Mouse (Mus musculus) left cerebral cortex, adult 11 months (tissue): ENCODE results near the gene Ubtd2.
A peak's percentile ranks its signal among the peaks of the same experiment; 100 is the strongest.

Source experiments
- DNase-seq: peaks from one replicate; pipeline ENCODE4 v3.0.0; 2022; ENCODE audit warnings: low spot score

Ubtd2 gene

DNA sequence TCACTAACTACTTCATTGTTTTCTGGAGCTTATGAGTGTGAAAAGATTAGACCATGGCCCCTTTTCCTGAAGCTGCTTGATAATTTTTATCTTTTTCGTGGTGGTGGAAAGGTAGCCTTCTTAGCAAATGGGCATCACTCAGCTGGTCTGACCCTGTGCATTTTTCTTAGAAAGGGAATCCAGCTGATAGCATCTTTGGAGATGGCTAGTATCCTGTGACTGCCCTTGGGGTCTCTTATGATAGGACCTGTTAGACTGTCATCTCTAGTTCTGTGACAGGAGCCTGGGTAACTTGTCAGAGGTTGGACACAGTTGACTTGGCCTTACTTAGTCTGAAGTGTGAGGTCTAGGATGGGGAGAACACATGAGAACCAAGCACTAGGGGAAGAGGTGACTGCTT, 64.2 kb downstream of the Ubtd2 start:
- no peak for DNase-seq

DNA sequence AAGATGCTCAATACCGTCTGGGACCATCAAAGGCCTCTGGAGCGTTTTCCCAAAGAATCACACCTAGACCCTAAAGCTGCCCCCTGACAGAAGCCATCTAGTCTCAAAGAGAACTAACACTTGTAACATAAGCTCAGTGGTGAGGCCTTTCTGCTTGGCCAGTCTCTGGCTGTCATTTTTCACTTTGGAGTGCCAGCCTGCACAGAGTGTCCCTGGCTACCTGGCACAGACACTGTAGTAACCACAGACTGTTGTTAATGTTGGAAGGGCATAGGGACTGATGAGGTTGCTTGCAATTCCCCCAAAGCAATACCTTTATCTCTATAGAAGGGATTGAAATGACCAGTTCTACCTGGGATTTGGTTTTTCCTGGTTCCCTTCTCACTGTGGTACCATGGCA, 66.1 kb downstream of the Ubtd2 start:
- DNase-seq, result no peak

DNA sequence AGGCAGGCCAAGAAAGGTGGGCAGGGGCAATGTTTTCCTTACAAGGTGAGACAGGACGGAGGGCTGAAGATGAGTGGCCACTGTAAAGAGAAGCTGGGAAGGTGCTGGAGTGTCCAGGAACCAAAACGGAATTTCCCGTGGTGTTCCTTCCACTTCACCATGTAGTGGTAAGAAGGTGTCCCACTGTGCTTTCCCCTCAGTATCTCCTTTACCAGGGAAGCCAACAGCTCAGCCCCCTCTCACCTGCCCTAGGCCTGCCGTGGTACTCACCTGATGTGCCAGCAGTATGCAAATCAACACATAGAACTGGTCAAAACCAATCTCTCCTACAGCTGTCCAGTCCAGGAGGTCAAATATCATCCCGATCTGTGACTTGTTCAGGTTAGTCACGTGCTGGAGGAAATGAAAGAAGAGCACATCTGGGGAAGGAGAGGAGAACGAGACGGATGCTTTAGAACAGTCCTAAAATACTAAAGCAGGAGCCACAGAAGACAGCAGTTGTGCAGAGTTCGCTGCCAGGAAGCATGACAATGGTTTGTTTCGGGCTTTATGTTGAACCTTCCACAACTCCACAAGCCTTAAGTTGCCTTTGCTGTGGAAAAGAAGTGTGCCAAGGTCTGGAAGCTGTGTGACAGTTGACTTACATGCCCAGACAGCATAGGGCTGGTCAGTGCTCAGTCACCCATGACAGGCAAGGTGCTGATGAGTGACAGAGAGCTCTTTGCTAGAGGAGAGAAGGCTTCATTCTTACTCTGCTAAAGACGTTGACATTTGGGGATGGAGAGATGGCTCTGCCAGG, 69.2 kb downstream of the Ubtd2 start:
- DNase-seq, result no peak

DNA sequence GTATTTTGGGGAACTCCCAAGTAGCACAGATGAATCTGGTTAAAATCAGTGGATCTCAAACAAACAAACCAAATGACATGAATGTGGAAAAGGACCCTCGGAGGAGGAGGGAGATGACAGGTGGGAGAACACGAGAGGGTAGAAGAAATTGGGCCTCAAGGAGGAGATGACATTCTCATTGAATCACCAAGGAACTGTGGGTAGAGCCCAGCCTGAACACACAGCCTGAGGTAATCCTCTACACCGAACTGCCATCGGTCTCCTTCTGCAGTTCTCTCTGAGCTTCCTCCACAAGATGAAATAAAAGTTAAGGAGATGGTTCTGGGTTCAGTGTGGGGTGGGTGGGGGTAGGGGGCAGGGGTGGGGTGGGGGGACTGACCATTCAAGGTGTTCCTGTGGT, 71.8 kb downstream of the Ubtd2 start:
- DNase-seq, result no peak

DNA sequence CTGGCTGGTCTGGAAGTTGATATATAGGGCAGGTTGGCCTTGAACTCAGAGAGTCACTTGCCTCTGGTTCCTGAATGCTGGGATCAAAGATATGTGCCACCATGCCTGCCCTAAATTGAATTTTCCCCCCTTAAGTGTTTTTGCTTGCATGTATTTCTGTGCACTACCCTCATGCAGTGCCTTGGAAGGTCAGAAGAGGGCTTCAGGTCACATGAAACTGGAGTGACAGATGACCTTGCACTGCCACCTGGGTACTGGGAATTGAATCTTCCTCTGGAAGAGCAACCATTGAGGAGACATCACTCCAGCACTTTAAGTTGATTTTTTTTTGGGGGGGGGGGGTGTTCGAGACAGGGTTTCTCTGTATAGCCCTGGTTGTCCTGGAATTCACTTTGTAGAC, 75.0 kb downstream of the Ubtd2 start:
- no peak for DNase-seq

DNA sequence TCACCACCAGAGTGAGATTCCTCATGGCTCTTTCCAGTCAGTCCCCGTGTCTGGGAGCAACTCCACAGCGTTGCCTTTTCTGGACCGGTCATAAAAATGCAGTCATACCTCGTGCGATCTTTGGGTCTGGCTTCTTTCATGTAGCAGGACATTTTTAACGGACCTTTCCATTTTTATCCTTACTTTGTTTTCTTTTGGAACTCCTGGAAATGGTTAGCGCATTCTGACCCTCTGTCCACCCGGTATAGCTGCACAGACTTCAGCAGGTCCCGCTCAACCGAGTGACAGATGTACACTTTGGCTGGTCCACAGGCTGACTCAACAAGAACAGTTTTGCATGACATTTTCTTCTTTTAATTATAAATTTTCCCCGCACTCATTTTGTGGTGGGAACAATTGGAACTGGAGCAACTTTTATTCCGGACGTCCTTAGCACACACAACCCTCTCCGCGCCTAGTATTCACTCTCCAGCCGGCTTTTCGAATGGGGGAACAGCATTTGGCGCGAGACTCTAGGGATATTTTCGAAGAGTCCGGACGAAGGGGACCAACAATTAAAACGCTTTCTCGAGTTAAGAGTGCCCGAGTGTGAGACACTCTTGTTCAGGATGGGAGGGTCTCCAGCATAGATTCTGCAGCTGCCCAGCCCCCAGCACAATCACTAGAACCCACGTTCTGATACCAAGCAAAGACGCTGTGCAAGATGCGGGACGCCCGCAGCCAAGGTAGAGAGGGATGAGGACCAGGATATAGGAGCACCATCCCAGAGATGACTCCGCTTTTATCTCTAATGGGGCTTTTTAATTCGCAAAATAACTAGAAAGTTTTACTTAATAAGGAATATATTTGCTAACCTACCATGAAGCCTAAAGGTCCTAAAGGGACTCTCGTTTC, 76.9 kb downstream of the Ubtd2 start, which contains the start of gene Efcab9:
Gene Efcab9, minus strand, starts transcription at position 211 of the 894 bp plus-strand sequence.
- DNase-seq, result no peak

DNA sequence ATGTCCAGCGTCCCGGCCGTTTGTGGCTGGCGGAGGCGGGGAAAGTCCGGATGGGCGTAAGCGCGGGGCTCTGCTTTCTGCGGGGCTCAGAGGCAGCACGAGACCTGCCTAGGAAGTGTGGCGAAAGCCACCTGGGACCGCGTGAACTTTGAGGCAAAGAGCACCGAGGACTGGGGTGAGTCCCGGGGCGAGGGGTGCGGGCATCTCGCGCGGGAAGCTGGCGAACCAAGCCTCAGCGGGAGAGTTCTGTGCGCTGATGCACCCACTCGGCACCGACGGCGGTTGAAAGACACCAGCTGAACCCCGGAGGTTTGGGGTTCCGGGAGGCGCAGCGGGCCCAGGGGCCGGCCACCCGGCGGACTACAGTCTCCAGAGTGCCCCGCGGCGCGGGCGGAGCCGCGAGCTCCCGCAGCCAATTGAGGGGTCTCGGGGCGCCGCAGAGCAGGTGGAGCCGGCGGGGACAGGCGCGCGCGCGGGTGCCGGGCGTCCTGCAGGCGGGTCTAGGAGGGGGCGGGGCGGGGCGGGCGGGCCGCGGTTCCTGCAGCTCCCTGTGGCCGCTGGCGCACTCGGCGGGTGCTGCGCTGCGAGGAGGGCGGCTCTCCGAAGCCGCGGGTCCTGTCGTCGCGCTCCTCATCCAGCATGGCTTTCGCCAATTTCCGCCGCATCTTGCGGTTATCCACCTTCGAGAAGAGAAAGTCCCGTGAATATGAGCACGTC, 77.8 kb downstream of the Ubtd2 start, which contains the start of gene Stk10:
Gene Stk10, plus strand, starts transcription at position 541 of the 717 bp plus-strand sequence.
- peak; percentile 79 for DNase-seq

DNA sequence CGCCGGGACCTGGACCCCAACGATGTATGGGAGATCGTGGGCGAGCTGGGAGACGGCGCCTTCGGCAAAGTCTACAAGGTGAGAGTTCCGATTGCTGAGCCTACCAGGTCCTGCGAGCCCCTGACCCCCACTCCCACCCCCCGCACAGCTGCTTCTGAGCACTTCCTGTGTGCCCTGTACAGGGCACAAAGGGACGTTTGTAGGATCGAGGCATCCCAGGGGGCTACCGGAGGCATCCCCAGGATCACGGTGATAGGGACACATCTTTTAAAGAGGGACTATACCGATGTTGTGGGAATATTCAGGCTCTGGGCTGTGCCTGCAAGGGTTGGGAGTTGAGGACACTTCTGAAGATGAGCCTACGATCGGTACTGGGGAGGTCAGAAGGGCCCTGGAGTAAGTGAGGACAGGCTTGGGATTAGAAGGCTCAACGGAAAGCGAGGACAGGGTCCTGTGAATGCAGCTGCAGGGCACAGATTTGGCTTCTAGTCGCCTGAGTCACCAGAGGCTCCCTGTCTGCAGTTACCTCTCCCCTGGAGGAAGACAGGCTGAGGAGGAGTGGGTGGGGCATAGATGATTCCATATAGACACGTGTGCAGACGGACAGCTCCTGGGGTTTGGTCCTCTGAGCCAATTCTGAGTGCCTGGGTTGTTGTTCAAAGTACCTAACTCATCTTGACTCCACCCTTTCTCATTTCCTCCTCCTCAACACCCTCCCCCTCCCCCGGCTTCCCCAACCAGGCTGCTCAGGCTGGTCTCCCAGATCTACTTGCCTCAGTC, 78.5 kb downstream of the Ubtd2 start:
- no peak for DNase-seq

DNA sequence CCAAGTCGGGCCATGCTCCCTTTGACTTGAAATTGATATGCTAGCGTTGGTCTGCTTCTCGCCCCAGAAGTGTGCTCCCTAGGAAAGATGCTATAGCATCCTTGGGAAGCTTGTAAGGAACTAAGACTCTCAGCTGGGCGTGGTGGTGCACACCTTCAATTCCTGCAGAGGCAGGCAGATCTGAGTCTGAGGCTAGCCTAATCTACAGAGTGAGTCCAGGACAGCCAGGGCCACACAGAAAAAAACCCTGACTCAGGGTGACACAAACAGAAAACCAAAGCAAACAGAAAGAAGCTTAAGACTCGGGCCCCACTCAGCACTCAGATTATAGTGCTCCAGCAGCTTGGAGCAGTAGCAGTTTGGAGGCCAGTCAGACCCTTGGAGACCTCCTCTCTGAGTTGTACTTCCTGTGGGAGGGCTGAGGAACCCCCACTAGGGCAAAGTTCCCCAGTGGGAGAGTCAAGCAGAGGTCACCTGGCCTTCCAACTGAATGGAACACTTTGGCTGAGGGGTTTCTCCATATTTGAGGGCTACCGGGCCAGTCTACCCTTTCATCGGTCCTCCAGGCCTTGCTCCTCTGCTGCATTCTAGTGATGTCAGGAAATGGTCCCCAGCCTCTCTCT, 79.4 kb downstream of the Ubtd2 start:
- no peak for DNase-seq

DNA sequence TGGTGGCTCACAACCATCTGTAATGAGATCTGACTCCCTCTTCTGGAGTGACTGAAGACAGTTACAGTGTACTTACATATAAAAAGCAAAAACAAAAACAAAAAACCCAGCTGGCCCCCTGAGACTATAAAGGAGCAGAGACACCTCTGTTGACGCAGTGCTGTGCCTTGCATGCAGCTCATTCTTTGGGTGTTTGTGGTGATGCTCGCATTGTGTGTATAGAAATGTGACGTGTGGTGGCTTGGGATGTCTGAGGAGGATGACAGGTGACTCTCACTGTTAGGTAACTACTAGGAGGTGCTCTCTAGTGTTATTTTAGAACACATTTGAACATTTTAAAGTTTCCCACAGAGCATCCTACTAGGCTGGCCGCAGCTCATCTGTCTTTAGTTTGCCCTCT, 80.5 kb downstream of the Ubtd2 start:
- DNase-seq, result no peak

DNA sequence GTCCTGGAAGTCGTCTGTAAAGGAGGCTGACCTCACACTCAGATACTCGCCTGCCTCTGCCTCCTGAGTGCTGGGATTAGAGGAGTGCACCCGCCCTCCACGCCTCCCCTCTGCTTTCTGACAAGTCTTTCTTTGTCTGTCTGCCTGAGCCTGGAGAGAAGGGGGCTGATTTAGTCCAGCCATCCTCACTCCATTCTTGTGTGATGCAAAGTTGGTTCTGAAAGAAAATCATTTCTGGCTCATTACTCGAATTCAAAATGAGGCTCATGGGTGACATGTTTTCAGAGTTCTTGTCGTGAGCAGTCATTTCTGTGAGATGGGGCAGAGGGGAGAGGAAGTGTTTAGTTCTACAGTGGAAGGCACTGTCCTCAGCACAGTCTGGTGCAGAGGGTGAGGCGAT, 81.8 kb downstream of the Ubtd2 start:
- no peak for DNase-seq

DNA sequence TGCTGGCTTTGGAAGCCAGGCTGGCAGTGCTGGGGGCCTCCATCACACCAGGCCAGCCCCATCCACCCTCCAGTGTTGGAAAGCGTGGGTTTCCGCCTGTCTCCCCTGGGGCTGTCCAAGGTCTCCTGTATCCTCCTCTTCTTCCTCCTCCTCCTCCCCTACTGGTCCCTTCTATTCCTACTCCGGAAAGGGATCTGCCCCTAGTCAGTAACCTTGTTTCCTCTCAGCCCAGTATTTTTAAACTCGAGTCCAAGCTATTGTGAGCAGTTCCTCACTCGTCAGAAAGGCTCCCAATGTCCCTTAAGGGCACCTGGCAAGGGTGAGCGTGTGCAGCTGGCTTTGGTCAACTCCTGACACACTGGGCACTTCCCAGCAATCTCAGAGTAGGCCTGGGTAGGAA, 83.3 kb downstream of the Ubtd2 start:
- DNase-seq, result no peak

DNA sequence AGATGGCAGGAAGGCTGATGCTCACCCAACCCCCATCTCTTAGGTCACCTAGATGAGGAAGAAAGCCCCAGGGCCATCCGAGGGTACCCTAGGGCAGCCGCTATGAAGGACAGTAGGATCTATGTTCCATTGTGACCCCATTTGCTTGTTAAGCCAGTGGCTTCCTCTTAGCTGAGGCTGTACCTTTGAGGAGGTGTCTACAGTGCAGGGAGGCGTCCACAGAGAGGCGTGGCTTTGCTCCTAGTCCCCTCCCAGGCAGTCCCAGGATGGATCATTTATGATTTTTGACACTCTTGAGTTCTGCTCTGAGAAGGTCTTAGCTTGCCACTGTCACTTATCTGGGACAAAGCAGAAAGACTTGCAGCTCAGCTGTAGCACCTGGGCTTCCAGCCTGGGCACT, 83.7 kb downstream of the Ubtd2 start:
- no peak for DNase-seq

DNA sequence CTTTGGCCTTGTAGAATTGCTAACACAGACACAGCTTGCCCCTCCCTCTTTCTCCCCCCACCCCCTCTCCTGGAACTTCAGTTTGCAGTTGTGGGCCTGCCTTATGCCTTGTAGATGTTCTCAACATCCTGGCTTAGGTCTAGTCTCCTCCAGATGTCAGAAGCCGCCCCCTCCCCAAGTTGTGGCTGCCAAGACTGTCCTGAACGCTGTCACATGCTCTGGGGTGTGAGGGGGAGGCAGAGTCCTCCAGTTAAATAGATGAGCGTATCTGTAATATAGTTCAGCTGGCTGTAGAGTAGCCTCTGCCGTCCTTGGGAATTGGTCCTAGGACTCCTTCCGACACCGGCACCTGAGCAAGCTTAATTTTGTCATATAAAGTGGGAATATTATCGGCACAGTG, 84.5 kb downstream of the Ubtd2 start:
- no peak for DNase-seq

DNA sequence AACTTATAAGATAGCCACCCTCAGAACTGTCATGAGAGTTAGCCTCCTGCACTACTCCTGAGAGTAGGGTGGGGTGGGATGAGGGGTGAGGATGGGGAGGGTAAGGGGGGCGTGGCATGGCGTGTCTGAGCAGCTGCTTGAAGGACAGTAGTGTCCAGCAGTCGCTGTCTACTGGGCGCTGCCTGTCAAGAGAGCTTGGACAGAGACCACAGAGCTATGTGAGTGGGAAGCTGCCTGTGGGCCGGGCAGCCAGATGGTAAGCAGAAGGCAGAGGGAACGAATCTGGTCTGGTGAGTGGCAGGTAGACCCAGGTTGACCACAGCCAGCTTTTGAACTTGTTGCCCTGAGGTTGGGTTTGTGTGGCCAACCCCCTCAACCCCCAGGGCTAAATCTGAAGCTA, 85.3 kb downstream of the Ubtd2 start:
- DNase-seq, result no peak

DNA sequence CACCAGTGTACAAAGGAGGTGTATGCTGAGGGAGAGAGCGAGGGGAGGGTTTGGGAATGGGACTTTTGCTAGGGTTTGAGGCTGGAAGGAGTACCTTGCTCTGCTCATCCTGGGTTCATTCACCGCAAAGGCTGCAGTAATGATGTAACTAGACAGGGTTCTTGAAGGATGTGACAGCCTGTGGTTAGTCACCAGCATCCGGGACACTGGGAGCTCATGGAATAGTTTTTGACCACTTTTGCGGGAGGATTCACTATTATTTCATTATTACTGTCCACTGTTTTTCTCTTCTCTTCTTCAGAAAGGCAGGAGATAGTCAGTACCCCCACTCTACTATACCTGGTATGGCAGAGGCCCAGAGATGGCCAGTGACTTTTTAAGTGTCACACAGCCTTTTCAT, 87.0 kb downstream of the Ubtd2 start:
- no peak for DNase-seq

DNA sequence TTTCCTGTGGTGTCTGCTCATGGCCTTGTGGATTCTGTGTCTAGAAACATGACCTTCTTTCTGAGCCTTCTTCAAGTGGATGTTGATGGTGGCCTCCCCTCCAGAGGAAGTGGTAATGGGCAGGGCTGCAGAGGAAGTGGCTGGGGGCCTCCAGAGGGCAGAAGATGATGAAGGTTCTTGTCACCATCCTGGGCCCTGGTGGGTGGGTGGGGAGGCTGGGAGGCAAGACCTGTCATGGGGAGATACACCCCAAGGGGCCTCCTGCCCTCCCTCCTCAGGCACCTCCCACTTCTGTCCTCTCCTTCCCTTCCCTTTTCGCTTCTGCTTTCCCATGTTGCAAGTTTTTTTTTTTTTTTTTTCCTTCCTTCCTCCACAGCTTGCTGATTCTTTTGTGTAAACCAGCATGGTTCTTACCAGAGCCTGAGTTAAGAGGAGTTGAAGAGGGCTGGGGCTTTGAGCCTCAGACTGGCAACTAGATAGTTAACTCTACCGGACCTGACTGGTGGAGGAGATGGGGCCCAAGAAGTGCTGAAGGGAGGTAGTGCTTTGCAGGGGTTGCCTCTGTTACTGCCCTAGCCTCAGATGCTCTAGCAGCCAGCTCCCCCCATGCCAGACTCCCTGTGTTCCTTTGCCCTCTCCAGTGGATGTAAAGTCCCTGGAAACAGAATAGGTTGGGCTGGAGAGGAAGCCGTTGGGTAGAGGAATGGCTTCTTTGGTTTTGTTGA, 87.7 kb downstream of the Ubtd2 start:
- DNase-seq, result no peak

DNA sequence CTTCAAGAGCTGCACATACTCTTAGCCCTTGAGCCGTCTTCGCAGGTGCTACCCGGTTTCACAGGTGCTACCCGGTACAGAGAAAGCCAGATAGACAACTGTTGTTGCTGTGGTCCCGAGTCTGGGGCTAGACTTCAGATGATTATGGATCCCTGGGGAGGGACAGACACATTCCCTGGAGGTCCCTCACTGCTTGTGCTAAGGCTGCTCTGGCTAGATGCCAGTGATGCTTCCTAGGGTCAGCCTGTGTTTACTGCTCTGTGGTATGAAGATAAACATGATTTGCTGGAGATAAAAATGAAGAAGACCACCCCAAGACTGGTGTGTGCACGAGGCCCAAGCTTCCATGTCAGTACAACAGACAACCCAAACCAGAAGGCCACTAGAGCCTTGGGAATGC, 88.9 kb downstream of the Ubtd2 start:
- DNase-seq, result no peak

DNA sequence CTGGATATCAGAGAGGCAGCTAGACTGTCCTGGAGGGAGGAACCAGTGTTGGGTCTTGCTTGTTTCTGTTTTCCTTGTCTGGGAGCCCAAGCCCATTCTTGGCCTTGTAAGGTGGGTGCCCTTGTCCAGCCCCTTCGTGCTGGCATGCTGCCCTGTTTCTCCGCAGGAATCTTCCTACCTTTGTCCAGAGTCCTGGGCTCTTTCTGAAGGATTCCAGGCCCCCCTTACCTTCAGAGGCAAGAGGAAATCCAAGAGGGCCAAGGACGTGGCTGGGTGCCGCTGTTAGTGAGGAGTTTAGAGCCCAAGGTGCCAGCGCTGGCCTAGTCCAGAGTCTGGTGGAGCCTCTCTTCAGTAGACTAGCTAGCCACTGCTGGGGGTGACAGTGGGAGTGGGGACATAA, 89.3 kb downstream of the Ubtd2 start:
- DNase-seq, result no peak

DNA sequence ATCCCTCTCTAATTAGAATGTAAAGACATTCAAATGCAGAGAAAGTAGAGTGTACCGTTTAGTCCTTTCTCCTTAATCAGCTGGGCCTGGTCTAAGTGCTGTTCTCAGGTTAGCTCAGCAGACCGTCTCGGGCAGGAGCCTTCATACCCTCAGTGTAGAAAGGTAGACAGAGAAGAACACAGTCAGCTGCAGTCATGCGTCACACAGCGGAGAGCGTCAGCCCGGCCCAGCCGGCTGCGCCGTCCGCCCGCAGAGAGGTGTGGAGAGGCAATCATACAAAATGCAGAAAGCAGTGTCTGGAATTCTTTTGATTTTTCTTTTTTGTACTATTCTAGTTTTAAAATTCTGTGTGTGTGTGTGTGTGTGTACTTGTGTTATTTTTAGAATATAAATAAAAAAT, 90.4 kb downstream of the Ubtd2 start:
- no peak for DNase-seq

DNA sequence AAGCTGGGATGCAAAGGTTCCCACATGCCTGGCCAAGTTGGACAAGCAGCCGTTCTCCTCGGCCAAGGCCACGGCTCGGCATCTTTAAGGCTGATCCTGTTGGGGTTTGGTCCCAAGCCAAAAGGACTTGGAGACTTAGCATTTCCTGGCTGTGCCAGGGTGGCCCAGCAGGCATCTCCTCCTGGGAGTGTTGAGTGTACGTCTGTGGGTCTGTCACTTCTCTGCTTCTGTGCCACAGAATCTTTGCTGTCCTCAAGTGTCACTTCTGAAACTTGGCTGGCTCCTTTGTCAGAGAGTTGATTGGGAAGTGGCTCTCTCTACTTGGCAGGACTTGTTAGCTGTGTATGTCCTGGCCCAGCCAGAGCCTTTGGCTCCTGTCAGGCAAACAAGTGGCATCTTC, 91.3 kb downstream of the Ubtd2 start:
- DNase-seq, result no peak
